Mouse (Mus musculus): ENCODE measurements around the gene Serpinb6d.

Serpinb6d gene

GRCm38 (mm10) chr13:33661105-33661504, at the start of gene Serpinb6d:
Gene Serpinb6d, plus strand, starts transcription at chr13:33661405.
- DNase-seq (ENCODE audit: low spot score in 2 of 2), result no peak

GRCm38 (mm10) chr13:33622921-33623320, 38.3 kb upstream of the Serpinb6d start:
- DNase-seq (ENCODE audit: low spot score in 2 of 2), result no peak

GRCm38 (mm10) chr13:33642540-33642939, 18.7 kb upstream of the Serpinb6d start:
- no peak for DNase-seq (ENCODE audit: low spot score in 2 of 2)

GRCm38 (mm10) chr13:33662550-33662949, 1.3 kb downstream of the Serpinb6d start:
- no peak for DNase-seq (ENCODE audit: low spot score in 2 of 2)

GRCm38 (mm10) chr13:33720296-33720695, 59.1 kb downstream of the Serpinb6d start:
- DNase-seq (ENCODE audit: low spot score in 2 of 2), result no peak

All from frontal cortex, postnatal 25 days (tissue).